Mouse (Mus musculus) T-helper 2 cell (primary cell): ENCODE measurements around the gene Rbm48.
"Not testable (repeated sequence)": the region's sequence is repeated elsewhere in the genome, so short reads cannot be mapped to it uniquely, and the experiment has no call there.

ENCODE experiments used
- in situ Hi-C: fragments of 300-600 bp; cut with MboI, MseI; formaldehyde crosslinking; loops from one replicate; pipeline ENCODE4 v1.15.1; 2025; ENCODE audit warnings: high pct_unique_total_duplicates

Rbm48 gene

DNA sequence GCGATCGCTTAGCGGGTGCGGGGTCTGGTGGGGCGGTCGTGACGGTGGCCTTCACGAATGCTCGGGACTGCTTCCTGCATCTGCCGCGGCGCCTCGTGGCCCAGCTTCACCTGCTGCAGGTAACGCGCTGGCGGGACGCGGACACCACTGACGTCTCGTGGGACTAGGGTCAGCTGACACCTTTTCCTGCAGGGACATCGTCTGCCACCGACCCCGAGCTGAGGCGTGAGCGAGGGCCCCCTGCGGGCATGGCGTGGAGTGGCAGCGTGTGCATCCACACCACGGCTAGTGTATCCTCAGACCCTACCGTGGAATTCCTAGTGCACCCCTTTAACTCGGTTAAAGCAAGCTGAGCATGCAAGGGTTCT lies at the start of gene Rbm48:
Gene Rbm48 (minus strand): TSS at position 187 of the 368 bp plus-strand sequence.
- in situ Hi-C loops: loop anchor here (5.0 kb wide), 1 partner anchor 44 kb away; no protein-coding TSS in a partner anchor

DNA sequence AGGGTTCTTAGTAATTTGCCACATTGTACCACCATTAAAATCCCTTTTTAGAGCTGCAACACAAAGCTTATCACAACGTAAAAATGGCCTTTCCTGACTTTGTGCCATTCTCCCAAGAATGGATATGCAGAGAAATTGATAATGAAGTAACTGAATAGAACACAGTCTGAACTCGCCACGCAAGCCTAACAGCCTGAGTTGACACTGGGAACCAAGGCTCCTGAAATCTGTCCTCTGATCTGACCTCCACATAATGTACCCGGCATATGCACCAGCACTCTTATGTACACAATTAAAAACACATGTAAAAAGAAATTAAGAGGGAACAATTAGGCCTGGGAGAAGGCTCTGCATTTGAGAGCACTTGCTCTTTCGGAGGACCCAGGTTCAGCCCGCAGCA lies 48.9 kb upstream of the Rbm48 start:
- in situ Hi-C loops: no loop called here

DNA sequence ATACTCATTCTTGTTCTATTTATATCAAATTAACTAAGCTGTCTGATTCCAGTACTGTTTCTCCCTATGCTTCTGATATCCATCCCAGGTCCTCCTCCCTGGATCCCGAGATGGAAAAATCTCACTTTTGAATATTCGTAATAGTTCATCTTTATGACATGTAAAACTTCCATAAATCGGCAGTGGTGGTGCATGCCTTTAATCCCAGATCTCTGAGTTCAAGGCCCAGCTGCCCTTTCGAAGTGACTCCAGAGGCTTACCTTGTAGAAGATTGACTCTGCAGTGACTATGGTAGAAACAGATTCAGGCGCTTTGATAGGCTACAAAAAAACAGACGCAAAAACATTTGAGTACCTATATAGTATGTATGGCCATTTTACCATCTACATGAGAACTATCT lies 48.2 kb upstream of the Rbm48 start:
- in situ Hi-C loops: no loop called here

DNA sequence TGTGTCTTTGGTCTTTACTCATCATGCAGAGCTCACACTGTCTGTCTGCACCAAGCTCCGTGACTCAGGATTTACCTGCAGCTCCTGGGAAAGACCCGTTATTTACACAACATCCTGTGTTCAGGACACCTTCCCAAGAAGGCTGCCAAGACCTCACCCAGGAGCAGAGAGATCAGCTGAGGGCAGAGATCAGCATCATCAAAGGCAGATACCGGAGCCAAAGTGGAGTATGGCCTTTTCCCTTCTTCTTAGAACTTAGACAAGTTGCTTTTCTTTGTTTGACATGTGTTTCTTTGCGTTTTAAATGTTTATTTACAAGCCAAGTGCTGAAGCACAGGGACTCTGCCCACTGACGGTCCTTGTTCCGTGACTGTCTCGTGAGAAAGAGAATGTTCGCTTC lies 38.9 kb upstream of the Rbm48 start:
- in situ Hi-C loops: no loop called here

DNA sequence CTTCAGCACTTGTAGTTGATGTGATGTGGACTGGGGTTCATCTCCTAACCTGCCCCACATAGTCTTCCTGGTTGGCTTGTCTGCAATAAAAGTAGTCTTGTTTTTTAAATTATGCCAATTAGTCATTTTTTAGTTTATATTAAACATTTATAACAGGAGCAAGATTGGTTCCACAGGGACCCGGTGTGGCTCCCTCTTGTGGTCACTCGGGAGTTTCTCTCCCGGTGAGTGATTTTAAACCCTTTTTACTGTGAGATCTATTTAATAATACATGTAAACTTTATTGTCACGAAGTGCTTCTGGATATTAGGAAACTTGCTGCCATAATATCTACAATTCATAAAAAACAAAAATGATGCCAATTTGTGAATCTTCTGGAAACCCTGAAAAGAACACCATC lies 37.6 kb upstream of the Rbm48 start:
- in situ Hi-C loops: no loop called here

DNA sequence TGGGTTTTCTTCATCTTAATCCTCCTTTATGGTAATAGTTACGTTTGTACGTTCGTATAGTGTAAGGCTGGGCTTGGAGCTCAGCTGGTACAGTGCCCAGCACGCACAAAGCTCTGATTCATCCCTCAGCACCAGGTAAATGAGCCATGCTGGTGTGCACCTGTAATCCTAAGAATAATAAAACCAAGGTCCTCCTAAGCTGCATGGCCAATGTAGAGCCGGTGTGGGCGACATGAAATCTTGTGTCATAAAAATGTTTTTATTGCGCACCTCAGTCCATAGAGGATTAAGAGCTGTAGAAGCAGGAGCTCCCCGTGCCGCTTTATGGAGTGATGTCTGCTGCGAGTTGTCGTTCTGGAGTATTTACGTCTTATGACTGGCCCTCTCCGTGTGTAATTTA lies 36.9 kb upstream of the Rbm48 start:
- in situ Hi-C loops: no loop called here

DNA sequence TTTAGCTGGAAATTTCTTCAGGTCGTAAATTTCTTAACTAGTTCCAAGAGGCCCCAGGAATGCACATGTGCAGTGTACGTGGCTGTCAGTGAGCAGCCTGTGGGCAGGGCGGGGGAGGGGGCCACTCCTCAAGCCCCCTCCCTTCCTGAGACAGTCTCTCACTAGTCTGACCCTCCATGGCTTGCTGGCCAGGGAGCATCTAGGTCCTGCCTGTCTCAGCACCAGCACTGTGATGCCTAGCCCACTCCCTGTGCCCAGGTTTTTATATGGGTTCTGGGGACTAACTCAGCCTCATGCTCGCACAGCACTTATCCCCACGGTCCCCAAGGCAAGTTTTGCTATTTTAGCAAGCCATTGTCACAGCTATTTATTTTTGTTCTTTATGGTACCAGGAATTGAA lies 35.9 kb upstream of the Rbm48 start:
- in situ Hi-C loops: no loop called here

DNA sequence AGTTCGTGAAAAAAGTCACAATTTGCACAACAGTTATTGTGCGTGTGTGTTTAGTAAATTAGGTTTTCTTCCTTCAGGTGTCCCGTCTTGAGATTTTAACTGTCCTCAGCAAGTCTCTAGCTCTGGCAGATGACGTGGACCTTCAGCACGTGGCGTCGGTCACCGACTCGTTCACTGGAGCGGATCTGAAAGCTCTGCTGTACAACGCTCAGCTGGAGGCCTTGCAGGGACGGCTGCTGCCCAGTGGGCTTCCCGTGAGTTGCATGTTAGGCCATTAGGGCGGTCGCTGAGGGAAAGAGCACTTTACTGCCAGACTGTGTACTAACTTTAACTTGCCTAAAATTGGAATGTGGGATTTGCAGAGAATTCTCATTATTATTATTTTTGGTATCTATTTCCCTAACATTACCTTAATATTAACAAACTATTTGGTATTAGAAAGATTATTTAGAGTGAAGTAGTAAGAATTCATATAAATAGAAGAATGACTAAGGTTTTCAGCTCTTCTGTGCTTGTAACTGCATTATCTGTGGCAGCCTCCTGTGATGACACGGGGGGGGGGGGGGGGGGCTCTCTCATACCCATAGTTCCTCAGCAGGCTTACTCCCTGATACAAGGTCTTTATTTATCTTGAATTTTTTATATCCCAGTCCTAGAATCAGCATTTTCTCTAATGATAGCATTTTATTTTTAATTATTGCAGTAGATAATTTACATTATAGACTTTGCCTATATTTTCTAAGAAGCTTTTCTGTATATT lies 35.3 kb upstream of the Rbm48 start:
- in situ Hi-C loops: no loop called here

DNA sequence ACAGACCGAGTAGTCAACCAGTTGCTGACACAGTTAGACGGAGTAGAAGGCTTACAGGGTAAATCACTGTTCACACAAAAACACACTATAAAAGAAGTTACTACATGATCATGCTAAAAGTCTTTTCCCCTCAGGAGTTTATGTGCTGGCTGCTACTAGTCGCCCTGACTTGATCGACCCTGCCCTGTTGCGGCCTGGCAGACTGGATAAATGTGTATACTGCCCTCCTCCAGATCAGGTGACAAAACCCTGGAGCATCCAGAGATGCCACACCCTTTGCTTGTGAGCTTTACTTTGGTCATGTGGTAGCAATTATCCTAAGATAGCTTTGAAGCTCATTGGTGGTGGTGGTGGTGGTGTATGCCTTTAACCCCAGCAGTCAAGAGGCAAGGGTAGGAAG lies 33.7 kb upstream of the Rbm48 start:
- in situ Hi-C loops: no loop called here

DNA sequence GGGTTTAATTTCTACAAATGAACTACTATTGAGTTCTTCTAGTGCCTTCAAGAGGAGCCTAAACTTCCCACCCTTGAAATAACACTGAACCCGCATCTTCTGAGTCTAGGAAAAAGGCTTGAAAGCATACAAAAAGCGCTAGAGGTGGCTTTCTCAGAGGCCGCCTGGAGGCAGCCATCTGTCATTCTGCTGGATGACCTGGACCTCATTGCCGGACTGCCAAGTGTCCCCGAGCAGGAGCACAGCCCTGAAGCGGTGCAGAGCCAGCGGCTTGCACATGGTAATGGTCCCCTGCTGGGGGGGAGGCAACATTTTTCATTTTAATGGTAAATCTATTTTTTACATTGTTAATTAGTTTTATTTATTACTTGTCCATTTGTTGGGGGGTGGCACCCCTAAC lies 24.1 kb upstream of the Rbm48 start:
- in situ Hi-C loops: no loop called here

DNA sequence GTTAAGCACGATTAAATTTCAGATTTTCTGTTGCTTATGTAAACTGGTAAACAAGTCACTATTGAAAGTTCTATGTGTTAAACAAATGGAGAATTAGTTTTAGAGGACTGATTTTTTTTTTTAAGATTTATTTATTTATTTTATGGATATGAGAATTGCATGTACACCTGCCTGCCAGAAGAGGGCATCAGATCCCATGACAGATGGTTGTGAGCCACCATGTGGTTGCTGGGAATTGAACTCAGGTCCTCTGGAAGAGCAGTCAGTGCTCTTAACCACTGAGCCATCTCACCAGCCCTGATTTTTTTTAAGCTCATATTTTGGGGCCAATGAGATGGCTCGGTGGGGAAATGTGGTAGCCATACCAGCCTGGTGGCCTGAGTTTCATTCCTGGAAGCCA lies 15.4 kb upstream of the Rbm48 start:
- in situ Hi-C loops: not testable (repeated sequence)

DNA sequence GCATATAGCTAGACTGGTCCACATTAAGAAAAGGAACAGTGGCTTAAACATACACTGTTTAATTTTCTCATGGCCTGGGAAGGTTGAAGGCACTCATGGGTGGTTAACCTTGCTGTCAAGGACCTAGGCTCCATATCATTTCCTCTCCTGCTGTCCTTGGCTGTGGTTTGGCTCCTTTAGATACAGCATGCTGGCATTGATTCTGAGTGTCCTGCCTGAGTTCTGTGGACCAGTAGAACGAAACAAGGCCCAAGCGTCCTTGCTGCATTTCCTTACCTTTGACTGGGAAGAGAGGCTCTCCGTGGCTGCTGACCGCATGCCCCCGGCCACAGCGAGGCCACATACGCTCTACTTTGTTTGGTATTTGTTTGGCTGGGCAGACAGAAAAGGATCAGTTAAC lies 12.9 kb upstream of the Rbm48 start:
- in situ Hi-C loops: no loop called here

DNA sequence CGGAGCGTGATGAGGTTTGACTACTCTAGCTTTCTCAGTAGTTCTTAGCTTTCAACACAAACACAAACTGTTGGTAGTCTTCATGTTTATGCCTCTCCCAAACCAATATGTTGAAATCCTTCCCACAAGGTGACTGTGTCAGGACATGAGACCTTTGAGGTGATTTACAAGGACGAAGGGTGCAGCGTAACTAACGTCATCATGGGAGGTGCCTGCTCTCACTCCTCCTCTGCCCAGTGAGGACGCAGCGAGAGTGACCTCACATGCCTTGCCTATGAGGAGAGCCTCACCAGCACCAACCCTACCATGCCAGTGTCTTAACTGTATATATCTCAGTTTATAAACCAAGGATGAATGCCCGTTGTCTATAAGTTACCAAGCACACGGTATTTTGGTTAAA lies 10.7 kb upstream of the Rbm48 start:
- in situ Hi-C loops: no loop called here

DNA sequence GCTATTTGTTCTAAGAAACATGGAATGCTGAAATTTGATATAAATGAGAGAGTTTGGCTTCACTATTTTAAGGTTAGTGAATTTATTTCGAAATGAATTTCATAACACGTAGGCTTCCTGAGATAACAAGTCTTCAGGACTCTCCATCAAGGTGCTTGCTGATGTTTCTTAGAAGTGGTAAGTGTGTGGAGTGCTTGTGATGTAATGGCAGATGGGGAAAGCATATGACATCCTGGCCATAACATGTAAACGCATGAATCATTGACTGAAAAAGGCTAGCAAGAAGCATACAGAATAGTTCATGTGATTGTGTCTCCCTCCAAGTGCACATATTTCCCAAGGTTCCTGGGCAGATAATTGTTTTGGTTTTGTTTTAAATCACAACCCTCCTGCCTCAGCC lies 4.4 kb upstream of the Rbm48 start:
- in situ Hi-C loops: no loop called here

DNA sequence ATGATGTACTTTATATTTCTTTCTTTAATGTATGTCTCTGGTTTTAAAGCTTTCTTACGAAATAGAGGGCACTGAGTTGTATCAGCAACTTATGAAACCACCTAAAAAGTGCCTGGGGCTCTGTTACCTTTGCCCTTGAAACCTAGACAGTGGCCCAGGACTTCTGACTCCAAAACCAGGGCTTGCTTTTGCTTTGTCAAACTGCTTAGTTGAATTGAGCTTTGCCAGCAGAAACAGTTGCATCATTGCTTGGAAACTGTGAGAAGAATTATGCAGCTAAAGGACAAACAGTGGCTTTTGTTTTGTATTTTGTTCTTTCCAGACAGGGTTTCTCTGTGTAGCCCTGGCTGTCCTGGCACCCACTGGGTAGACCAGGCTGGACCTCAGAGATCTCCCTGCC lies 3.9 kb upstream of the Rbm48 start:
- in situ Hi-C loops: no loop called here

DNA sequence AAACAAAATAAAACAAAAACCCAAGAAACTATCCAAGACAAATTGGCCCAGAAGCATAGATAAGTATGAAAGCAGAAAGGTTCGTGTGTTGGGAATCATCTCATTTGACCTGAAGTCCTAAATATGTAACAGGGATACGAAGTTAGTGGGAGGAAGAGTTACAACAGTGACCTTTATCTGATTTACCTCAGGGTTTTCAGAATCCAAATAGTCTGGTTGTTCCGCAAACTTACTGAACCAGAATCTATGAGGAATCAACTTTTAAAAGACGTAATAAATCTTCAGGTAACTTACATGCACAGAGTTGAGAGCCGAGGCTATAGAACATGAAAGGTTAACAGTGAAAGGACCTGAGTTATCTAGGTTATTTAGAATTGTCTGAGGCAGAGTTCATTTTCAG lies 2.4 kb upstream of the Rbm48 start:
- in situ Hi-C loops: loop anchor here (5.0 kb wide), 1 partner anchor 46 kb away; no protein-coding TSS in a partner anchor

DNA sequence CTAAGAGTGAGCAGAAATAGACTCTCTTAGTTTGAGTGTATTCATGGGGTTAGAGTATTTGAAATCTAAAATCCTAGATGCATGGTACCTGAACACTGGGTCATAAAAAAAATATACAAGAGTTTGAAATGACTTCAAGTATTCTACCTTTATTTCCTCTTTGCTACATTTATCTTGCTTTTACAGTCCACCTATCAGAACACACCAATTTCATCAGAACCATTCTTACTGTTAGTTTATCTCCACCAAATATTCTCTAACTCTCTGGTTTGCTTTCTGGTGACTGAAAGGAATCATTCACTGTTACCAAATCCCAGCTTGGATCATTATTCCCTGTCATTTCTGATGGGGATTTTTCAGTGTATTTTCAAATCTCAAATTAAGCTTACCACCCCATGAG lies 786 bp upstream of the Rbm48 start:
- in situ Hi-C loops: loop anchor here (5.0 kb wide), 1 partner anchor 45 kb away; no protein-coding TSS in a partner anchor

DNA sequence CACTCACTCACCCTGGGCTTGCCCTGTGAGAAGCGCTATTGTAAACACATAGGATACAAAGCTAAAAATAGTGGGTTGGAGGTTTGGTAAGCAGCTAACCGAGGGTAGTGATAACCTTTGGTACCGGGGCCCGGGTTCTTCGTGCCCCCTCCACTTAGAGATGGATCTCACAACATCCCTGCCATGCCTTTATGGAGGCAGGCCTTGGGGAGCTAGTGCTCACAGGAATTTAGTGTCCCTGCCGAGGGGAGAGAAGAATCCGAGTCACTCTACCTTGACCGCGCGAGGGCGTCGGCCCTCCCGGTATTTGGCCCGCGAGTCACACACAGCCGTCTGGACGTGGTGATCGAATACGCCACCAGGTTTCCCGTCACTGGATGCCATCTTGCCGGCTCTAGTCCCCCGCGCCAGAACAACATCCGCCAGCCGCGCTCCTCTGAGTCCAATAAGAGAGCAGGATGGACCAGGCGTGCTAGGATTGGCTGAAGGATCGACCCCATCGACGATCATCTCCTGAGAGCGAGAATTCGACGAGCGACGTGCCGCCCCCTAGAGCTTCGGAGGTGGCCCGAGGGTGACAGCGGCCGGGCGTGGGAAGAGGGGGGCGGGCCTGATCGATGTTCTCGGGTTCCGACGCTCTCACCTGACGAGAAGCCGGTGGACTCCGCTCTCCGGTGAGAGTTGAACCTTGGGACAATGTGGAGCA lies 539 bp downstream of the Rbm48 start, which contains the start of gene Pex1:
Gene Pex1 (plus strand): TSS at position 374 of the 706 bp plus-strand sequence.
- in situ Hi-C loops: loop anchor here (5.0 kb wide), 1 partner anchor 44 kb away; no protein-coding TSS in a partner anchor

DNA sequence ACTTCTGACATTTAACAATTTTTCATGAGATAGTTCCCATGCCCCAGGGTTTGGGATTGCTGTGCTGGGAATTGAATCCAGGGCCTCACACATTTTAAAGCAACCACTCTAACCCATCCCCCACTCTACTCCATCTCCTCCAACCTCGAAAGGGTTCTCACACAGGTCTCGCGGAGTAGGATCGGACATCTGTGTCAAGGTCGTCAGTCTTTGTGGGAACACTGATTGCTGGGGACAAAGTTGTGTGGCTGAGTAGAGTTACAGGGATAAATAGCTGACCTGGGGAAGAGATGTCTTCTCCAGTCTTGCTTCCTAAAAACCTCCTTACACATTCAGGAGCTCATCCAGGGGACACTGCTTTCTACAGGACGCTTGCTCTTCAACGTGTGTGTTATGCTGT lies 17.3 kb downstream of the Rbm48 start:
- in situ Hi-C loops: no loop called here

DNA sequence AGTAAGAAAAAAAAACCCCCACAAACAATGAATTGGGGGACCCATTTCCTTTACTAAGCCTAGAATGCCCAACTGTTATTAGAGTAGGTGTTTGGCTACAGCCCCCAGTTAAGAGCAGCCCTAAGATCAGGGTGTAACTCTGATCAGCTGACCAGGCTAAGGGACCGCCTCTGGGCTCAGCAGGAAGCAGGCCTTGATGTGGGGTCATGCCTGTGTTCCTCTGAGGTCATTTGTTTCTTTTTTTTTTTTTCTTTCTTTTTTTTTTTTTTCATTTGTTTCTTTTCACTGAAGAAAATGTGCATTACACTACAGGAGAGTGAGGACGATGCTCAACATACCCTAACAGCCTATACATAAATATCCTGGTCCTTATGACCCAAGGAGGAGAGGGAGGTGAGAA lies 18.4 kb downstream of the Rbm48 start:
- in situ Hi-C loops: no loop called here

DNA sequence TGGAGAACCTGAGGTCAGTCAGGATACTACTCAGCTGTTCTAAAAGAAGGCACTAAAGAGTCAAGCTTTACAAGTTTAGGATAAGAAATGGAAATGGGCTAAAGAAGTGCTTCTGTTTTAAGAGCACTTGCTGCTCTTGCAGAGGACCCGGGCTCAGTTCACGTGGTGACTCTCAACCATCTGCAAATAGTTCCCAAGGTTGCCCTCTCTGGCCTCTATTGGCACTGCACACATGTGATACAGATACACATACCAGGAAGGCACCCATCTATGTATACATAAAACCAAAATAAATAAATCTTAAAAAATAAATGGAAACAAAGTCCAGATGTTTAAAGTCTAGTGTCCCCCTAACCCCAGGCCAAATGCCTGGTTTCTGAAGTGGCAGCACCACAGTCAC lies 21.6 kb downstream of the Rbm48 start:
- in situ Hi-C loops: no loop called here

DNA sequence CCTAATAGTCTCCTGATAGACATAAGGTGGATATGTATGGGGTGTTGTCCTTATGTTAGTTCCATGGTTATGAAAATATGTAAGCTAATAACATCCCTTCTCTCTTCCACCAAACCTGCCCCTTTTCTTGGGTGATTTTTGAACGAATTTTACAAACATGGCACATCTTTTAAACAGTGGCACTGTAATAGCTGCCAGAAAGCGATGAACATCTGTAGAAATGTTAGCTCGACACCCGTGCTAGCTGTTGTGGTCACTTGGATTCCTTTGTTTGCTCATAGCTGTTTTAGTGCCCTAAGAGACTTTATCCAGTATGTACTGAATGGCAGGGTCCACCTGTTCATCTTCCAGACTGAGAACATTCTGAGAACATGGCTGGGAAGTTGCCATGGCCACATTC lies 25.1 kb downstream of the Rbm48 start, which contains the start of gene 1700109H08Rik:
Gene 1700109H08Rik (plus strand): TSS at position 301 of the 400 bp plus-strand sequence.
- in situ Hi-C loops: no loop called here

DNA sequence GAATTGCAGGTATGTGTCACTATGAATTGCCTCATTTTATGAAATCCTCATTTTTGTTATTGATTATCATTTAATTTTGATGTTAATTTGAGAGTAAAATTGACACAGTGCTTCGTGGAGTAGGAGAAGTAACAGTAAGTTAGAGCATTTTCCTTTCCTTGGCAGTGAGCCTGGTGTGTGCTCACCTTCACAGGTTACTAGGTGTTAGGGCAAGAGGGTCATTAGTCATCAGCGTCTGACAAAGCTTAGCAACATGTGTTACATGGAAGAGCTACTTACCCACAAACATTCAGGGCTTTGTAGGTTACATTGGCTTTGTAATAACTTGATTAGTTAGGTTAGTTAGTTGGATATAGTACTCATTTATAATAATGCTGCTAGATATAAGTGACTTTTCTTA lies 42.2 kb downstream of the Rbm48 start:
- in situ Hi-C loops: loop anchor here (5.0 kb wide), 1 partner anchor 43 kb away; the partner anchor contains the start of genes Pex1 and Rbm48
